Mouse (Mus musculus): ENCODE measurements around the gene Olfr767. TPM values are rescaled to one million over a fixed set of nuclear protein-coding genes. Genes with fewer than 3 reads are reported as not detected.

Gene Olfr767
- polyA plus RNA-seq, 1 experiment from 2014 or later: not detected

Other genes starting within 250 kb of the Olfr767 start
- gene Gdf11, start 191.2 kb downstream of the Olfr767 start, polyA plus RNA-seq (2015; fragmentation: Nextera tagmentation; extraction: Ambion mirVana): 6.8 and 7.8 TPM in 2 replicates
- 775 and 850 TPM in 2 replicates for gene Cd63, start 181.9 kb downstream of the Olfr767 start, polyA plus RNA-seq (2015; fragmentation: Nextera tagmentation; extraction: Ambion mirVana)
- gene Rdh5, start 160.0 kb downstream of the Olfr767 start, polyA plus RNA-seq (2015; fragmentation: Nextera tagmentation; extraction: Ambion mirVana): 17.7 and 20.5 TPM in 2 replicates
- 227 and 234 TPM in 2 replicates for gene Bloc1s1, start 158.9 kb downstream of the Olfr767 start, polyA plus RNA-seq (2015; fragmentation: Nextera tagmentation; extraction: Ambion mirVana)
- gene Itga7, start 149.1 kb downstream of the Olfr767 start, polyA plus RNA-seq (2015; fragmentation: Nextera tagmentation; extraction: Ambion mirVana): 3.9 and 4.0 TPM in 2 replicates
- gene Mettl7b, start 121.9 kb downstream of the Olfr767 start, polyA plus RNA-seq (2015; fragmentation: Nextera tagmentation; extraction: Ambion mirVana): 12.0 and 17.1 TPM in 2 replicates
- gene Olfr9, start 93.5 kb downstream of the Olfr767 start, polyA plus RNA-seq (2015; fragmentation: Nextera tagmentation; extraction: Ambion mirVana): not detected in 2 replicates
- not detected in 2 replicates for gene Olfr763, start 72.1 kb downstream of the Olfr767 start, polyA plus RNA-seq (2015; fragmentation: Nextera tagmentation; extraction: Ambion mirVana)
- not detected in 2 replicates for gene Olfr764-ps1, start 43.0 kb downstream of the Olfr767 start, polyA plus RNA-seq (2015; fragmentation: Nextera tagmentation; extraction: Ambion mirVana)
- not detected in 2 replicates for gene Olfr765, start 32.9 kb downstream of the Olfr767 start, polyA plus RNA-seq (2015; fragmentation: Nextera tagmentation; extraction: Ambion mirVana)
- not detected in 2 replicates for gene Olfr766-ps1, start 13.9 kb downstream of the Olfr767 start, polyA plus RNA-seq (2015; fragmentation: Nextera tagmentation; extraction: Ambion mirVana)
- not detected in 2 replicates for gene Olfr768, start 16.5 kb upstream of the Olfr767 start, polyA plus RNA-seq (2015; fragmentation: Nextera tagmentation; extraction: Ambion mirVana)
- not detected in 2 replicates for gene Olfr769, start 35.0 kb upstream of the Olfr767 start, polyA plus RNA-seq (2015; fragmentation: Nextera tagmentation; extraction: Ambion mirVana)
- gene Olfr770, start 56.1 kb upstream of the Olfr767 start, polyA plus RNA-seq (2015; fragmentation: Nextera tagmentation; extraction: Ambion mirVana): not detected in 2 replicates
- gene Olfr771, start 81.8 kb upstream of the Olfr767 start, polyA plus RNA-seq (2015; fragmentation: Nextera tagmentation; extraction: Ambion mirVana): not detected in 2 replicates
- gene Olfr772, start 95.0 kb upstream of the Olfr767 start, polyA plus RNA-seq (2015; fragmentation: Nextera tagmentation; extraction: Ambion mirVana): not detected in 2 replicates
- not detected in 2 replicates for gene Olfr773, start 104.5 kb upstream of the Olfr767 start, polyA plus RNA-seq (2015; fragmentation: Nextera tagmentation; extraction: Ambion mirVana)
- not detected in 2 replicates for gene Olfr774, start 153.3 kb upstream of the Olfr767 start, polyA plus RNA-seq (2015; fragmentation: Nextera tagmentation; extraction: Ambion mirVana)
- gene Olfr775, start 165.5 kb upstream of the Olfr767 start, polyA plus RNA-seq (2015; fragmentation: Nextera tagmentation; extraction: Ambion mirVana): not detected in 2 replicates
- gene Olfr776, start 176.2 kb upstream of the Olfr767 start, polyA plus RNA-seq (2015; fragmentation: Nextera tagmentation; extraction: Ambion mirVana): not detected in 2 replicates
- gene Olfr777, start 188.6 kb upstream of the Olfr767 start, polyA plus RNA-seq (2015; fragmentation: Nextera tagmentation; extraction: Ambion mirVana): not detected in 2 replicates
- not detected in 2 replicates for gene Olfr780, start 235.2 kb upstream of the Olfr767 start, polyA plus RNA-seq (2015; fragmentation: Nextera tagmentation; extraction: Ambion mirVana)
- not detected in 2 replicates for gene Olfr781, start 245.9 kb upstream of the Olfr767 start, polyA plus RNA-seq (2015; fragmentation: Nextera tagmentation; extraction: Ambion mirVana)